In genomic region chr5:110839678-110840365, GRCm38 (mm10) we compare ENCODE assay signal across 8 mouse cellular contexts. TPM values are rescaled to one million over a fixed set of nuclear protein-coding genes. Genes with fewer than 3 reads are reported as not detected.
A peak's percentile ranks its signal among the peaks of the same experiment; 100 is the strongest.
DNase-seq lines count a peak whose midpoint lies in the region; ATAC-seq and TF ChIP-seq lines count a peak whose summit lies in the region.

Hscb (minus strand) TSS chr5:110839777.
Chek2 (plus strand) TSS chr5:110839979.

- no peaks in the 10 kb centered on the region for H3K27me3 ChIP-seq in forebrain, embryonic 15.5 days

- H3K4me2 ChIP-seq in forebrain, embryonic 15.5 days (replicated peaks), result peak within 1 kb of the TSS; percentile 86

- peaks cover 17% of the 10 kb centered on the region for H3K36me3 ChIP-seq in ES-E14 (ENCODE audit: control insufficient read depth, insufficient read depth, low read length, poor library complexity, severe bottlenecking)
- H3K36me3 ChIP-seq in forebrain, embryonic 15.5 days, result no peaks in the 10 kb centered on the region

- WGBS in forebrain, embryonic 15.5 days, result under 1% methylated on average over 41 of the region's 41 CpGs
- WGBS in lung, adult 2 months, result under 1% methylated on average over 41 of the region's 41 CpGs

- peak within 1 kb of the TSS; percentile 65 for H3K27ac ChIP-seq in ES-E14 (ENCODE audit: insufficient read depth, low read depth, low read length, poor library complexity, severe bottlenecking)
- H3K27ac ChIP-seq in forebrain, embryonic 15.5 days (replicated peaks), result peak within 1 kb of the TSS; percentile 77

- H3K9ac ChIP-seq in ES-E14 (ENCODE audit: insufficient read depth, low read depth, low read length, poor library complexity, severe bottlenecking), result peak within 1 kb of the TSS; percentile 95
- H3K9ac ChIP-seq in forebrain, embryonic 15.5 days (replicated peaks), result peak within 1 kb of the TSS; percentile 77

- H3K9me3 ChIP-seq in ES-E14 (ENCODE audit: control insufficient read depth, insufficient read depth, low read depth, low read length), result no peaks in the 10 kb centered on the region
- no peaks in the 10 kb centered on the region for H3K9me3 ChIP-seq in forebrain, embryonic 15.5 days

- in situ Hi-C loops in ES-E14 (cut with MboI; ENCODE audit: low sequenced_read_pairs in 2 of 2, unreplicated experiment in 2 of 2), result no loop called here

- H3K4me3 ChIP-seq in ES-E14 (ENCODE audit: insufficient read depth in 1 of 2, low read depth in 1 of 2, low read length in 2 of 2, poor library complexity in 1 of 2, severe bottlenecking in 1 of 2), result peak within 1 kb of the TSS; percentile 87 to 98
- peak within 1 kb of the TSS; percentile 87 for H3K4me3 ChIP-seq in forebrain, embryonic 15.5 days
- H3K4me3 ChIP-seq in lung, adult 2 months (replicated peaks; ENCODE audit: extremely low read depth, low read depth, low read length), result peak within 1 kb of the TSS; percentile 85

- peak; percentile 99 for ATAC-seq in forebrain, embryonic 15.5 days (replicated peaks)
- ATAC-seq in neutrophil, adult 5-6 weeks (ENCODE audit: extremely low read depth, insufficient number of reproducible peaks, low FRiP score, poor library complexity, severe bottlenecking), result peak; percentile 97

- peaks cover 0 to 6% of the 10 kb centered on the region in 2 experiments; a peak in 1 of 4 replicates for H3K4me1 ChIP-seq in ES-E14 (ENCODE audit: control insufficient read depth in 2 of 2, insufficient read depth in 2 of 2, low read length in 2 of 2, poor library complexity in 1 of 2)
- H3K4me1 ChIP-seq in forebrain, embryonic 15.5 days, result peaks cover 14% of the 10 kb centered on the region
- peaks cover 4% of the 10 kb centered on the region; the same call in 1 of the 2 replicates for H3K4me1 ChIP-seq in lung, adult 2 months (ENCODE audit: control insufficient read depth, insufficient read depth, low read length)

- intact Hi-C loops in heart, postnatal 25 days (cut with DNase I), result loop anchor here (5.0 to 10.0 kb wide), 5 partner anchors 37 to 495 kb away; partner anchors contain the start of genes Pitpnb and Ttc28

- peak; percentile 18; the same call in 1 of the 2 replicates for TF ChIP-seq CTCF in lung, adult 2 months (IDR thresholded peaks at IDR 0.05; ENCODE audit: insufficient read depth, low read length)

- TF ChIP-seq POLR2A in lung, adult 2 months (IDR thresholded peaks at IDR 0.05; ENCODE audit: borderline replicate concordance, extremely low read depth, low read depth, low read length), result peak; percentile 73; the same call in 1 of the 2 replicates

- peak; percentile 99 for DNase-seq in ES-E14 (ENCODE audit: low read depth, low spot score)
- DNase-seq in cerebellum, adult 11-12 months, result peak; percentile 99
- DNase-seq in heart, postnatal 25 days (ENCODE audit: low spot score), result peak; percentile 95
- peak; percentile 97 to 99 for DNase-seq in layer of hippocampus, adult 18-20 months (ENCODE audit: low spot score in 2 of 2)
- peak; percentile 97 for DNase-seq in lung, adult 2 months
- peak; percentile 95 to 98 for DNase-seq in thymus, adult 18-20 months

TF ChIP-seq in ES-E14, 5 proteins besides CTCF, POLR2A, EP300 and RAD21:
- TF ChIP-seq HCFC1 (IDR thresholded peaks at IDR 0.05; ENCODE audit: borderline replicate concordance, insufficient read depth, low read length) (peak; percentile 98), ZNF384 (IDR thresholded peaks at IDR 0.05; ENCODE audit: low read depth, low read length) (no peak), CHD2 (IDR thresholded peaks at IDR 0.05; ENCODE audit: low read depth, low read length) (peak; percentile 85)

RNA-seq across cellular contexts. Expression of gene Hscb, which starts in this region (rescaled TPM):
- 21.7 and 22.9 TPM in 2 replicates for total RNA-seq in ES-E14 (2012; rRNA removed)
- polyA plus RNA-seq in forebrain, embryonic 15.5 days (2015; fragmentation: Nextera tagmentation; extraction: Ambion mirVana), result 11.2 and 11.9 TPM in 2 replicates
- 10 to 100 TPM; 18.8 to 21.1 TPM for total RNA-seq in heart, postnatal 25 days (2021)
- total RNA-seq in layer of hippocampus, adult 18-20 months (2021), result 10 to 100 TPM; 12.3 to 13.3 TPM
- 13.5 and 15.5 TPM in 2 replicates for polyA plus RNA-seq in lung, adult 2 months (2012; rRNA removed)
- total RNA-seq in neutrophil, adult 5-6 weeks (2017), result 24.4 and 28.3 TPM in 2 replicates

RNA-seq across cellular contexts. Expression of gene Chek2, which starts in this region (rescaled TPM):
- 43.4 and 46.6 TPM in 2 replicates for total RNA-seq in ES-E14 (2012; rRNA removed)
- 13.1 and 14.3 TPM in 2 replicates for polyA plus RNA-seq in forebrain, embryonic 15.5 days (2015; fragmentation: Nextera tagmentation; extraction: Ambion mirVana)
- 1 to 10 TPM; 3.3 to 4.5 TPM for total RNA-seq in heart, postnatal 25 days (2021)
- total RNA-seq in layer of hippocampus, adult 18-20 months (2021), result 1 to 10 TPM; 1.6 to 2.9 TPM
- 3.3 and 4.4 TPM in 2 replicates for polyA plus RNA-seq in lung, adult 2 months (2012; rRNA removed)
- 6.5 and 7.8 TPM in 2 replicates for total RNA-seq in neutrophil, adult 5-6 weeks (2017)

Comparison
In these comparisons a context has a peak if more than half of its experiments do, and no peak if none do; other contexts are left out.
1. Peak in every context shown above with its lines: DNase-seq, ATAC-seq, H3K4me3 ChIP-seq and H3K27ac ChIP-seq.